Mouse (Mus musculus): ENCODE data around the gene Psat1. TPM values are rescaled to one million over a fixed set of nuclear protein-coding genes. Genes with fewer than 3 reads are reported as not detected.

Gene Psat1
- polyA plus RNA-seq, 1 experiment from 2014 or later, result 47.2 TPM

DNA sequence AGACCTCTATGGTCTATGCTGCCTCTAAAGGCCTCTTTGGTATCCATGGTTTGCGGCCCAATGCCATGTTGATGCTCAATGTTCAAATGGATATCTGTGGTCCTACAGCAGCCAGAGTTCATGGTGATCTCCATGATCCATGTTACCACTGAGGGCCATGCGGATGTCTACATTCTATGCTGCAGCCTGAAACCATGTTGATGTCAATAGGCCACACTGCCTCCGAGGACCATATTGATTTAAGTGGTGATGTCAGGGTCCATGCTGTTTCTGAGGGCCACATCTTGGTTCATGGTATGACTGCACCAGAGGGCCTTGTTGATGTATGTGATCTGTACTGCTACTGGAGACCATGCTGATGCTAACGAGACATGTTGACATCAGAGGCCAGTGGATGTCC lies 55.0 kb downstream of the Psat1 start:
- Histone ChIP-seq H3K27me3 (ENCODE audit: control insufficient read depth, insufficient read depth, low read length) (no peaks in the 10 kb centered on the region), H3K4me3 (ENCODE audit: low read depth, low read length) (no peak overlapping the region), H3K27ac (ENCODE audit: low read depth, low read length) (no peak overlapping the region), H3K4me2 (no peak overlapping the region), H3K9me3 (replicated peaks; ENCODE audit: control insufficient read depth, low read length) (no peaks in the 10 kb centered on the region), H3K9ac (ENCODE audit: low read depth, low read length) (no peak overlapping the region), H3K4me1 (ENCODE audit: control insufficient read depth, insufficient read depth, low read length) (no peaks in the 10 kb centered on the region), H3K36me3 (ENCODE audit: control insufficient read depth, insufficient read depth, low read length) (no peaks in the 10 kb centered on the region)
- no peak for ATAC-seq (replicated peaks; ENCODE audit: insufficient number of reproducible peaks, low FRiP score, low TSS enrichment)
- 87% methylated on average over 4 of the region's 4 CpGs for WGBS (ENCODE audit: insufficient replicate concordance)

DNA sequence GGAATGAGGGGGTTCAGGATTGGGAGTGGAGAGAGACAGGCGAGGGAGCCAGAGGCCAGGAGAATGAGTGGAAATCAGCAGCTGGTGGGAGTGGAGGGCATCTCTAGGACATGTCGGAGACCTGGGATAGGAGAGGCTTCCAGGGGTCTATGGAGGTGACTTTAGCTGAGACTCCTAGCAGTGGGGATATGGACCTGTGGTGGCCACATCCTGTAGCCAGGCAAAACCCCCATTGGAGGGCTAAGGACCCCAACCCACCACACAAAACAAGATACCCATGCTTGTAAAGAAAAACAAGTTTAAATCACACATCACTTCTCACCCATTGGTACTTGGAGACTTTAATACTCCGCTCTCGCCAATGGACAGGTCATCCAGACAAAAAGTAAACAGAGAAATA lies 58.7 kb downstream of the Psat1 start:
- 88% methylated on average over 4 of the region's 4 CpGs for WGBS (ENCODE audit: insufficient replicate concordance)
- H3K36me3 ChIP-seq (ENCODE audit: control insufficient read depth, insufficient read depth, low read length), result no peaks in the 10 kb centered on the region
- no peak overlapping the region for H3K4me3 ChIP-seq (ENCODE audit: low read depth, low read length)
- no peak for ATAC-seq (replicated peaks; ENCODE audit: insufficient number of reproducible peaks, low FRiP score, low TSS enrichment)
- no peak overlapping the region for H3K9ac ChIP-seq (ENCODE audit: low read depth, low read length)
- no peaks in the 10 kb centered on the region for H3K27me3 ChIP-seq (ENCODE audit: control insufficient read depth, insufficient read depth, low read length)
- H3K4me1 ChIP-seq (ENCODE audit: control insufficient read depth, insufficient read depth, low read length), result no peaks in the 10 kb centered on the region
- no peak overlapping the region for H3K27ac ChIP-seq (ENCODE audit: low read depth, low read length)
- H3K4me2 ChIP-seq, result no peak overlapping the region
- H3K9me3 ChIP-seq (replicated peaks; ENCODE audit: control insufficient read depth, low read length), result no peaks in the 10 kb centered on the region

DNA sequence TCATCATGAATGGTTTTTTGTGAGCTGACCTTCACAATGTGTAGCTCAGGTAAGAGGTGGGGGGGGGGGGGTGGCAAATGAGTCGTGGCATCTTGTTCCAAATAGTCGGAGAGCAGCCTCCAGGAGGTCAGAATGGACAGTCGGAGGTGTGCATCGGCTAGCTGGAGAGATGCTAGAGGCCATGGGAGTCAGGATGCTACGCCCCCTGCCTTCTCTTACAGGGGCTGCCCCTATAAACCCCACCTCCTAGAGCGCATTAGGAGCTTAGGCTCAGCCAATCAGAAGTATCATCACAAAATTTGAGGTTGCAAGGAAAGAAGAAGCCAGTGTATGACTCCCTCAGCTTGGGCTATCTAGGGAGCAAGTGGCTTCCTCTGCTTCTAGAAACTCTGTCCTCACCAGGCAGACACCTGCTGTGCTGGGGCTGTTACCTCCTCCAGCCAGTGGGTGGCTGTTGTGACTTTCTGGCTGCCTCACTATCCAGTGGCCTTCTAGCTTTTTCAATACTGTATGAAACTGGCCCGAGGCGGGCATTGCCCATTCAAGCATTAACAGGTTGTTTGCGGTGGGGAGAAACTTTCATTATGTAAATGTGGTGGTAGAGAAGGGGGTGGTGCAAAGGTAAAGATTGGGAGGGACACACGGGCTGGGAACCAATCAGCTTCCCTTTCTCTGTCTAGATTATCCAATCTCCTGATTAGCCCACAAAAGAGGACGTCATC lies 64.3 kb downstream of the Psat1 start:
- H3K27ac ChIP-seq (ENCODE audit: low read depth, low read length), result no peak overlapping the region
- H3K36me3 ChIP-seq (ENCODE audit: control insufficient read depth, insufficient read depth, low read length), result no peaks in the 10 kb centered on the region
- WGBS (ENCODE audit: insufficient replicate concordance), result 70% methylated on average over 11 of the region's 11 CpGs
- H3K9me3 ChIP-seq (replicated peaks; ENCODE audit: control insufficient read depth, low read length), result no peaks in the 10 kb centered on the region
- no peak overlapping the region for H3K4me2 ChIP-seq
- no peak overlapping the region for H3K4me3 ChIP-seq (ENCODE audit: low read depth, low read length)
- ATAC-seq (replicated peaks; ENCODE audit: insufficient number of reproducible peaks, low FRiP score, low TSS enrichment), result no peak
- no peaks in the 10 kb centered on the region for H3K27me3 ChIP-seq (ENCODE audit: control insufficient read depth, insufficient read depth, low read length)
- no peaks in the 10 kb centered on the region for H3K4me1 ChIP-seq (ENCODE audit: control insufficient read depth, insufficient read depth, low read length)
- H3K9ac ChIP-seq (ENCODE audit: low read depth, low read length), result no peak overlapping the region

DNA sequence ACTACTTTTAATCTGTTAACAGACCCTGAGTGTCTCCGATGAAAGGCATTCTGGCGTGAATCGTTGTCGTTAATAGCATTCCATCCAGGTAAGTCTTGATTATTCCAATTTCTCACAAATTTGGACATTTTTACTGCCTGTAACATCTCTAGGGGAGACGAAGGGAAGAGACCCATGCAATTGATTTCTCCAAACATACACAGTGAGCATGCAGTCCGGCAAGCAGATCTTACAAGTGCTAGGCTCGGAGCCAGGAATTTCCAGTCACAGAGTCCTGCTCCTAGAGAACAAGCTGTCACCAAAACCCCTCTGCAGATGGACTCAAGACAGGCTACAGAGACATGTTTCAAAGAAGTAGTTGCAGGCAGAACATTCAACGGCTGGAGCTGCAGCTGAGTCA lies 66.4 kb downstream of the Psat1 start:
- Histone ChIP-seq H3K4me3 (ENCODE audit: low read depth, low read length) (no peak overlapping the region), H3K9me3 (replicated peaks; ENCODE audit: control insufficient read depth, low read length) (no peaks in the 10 kb centered on the region), H3K9ac (ENCODE audit: low read depth, low read length) (no peak overlapping the region), H3K27ac (ENCODE audit: low read depth, low read length) (no peak overlapping the region), H3K4me1 (ENCODE audit: control insufficient read depth, insufficient read depth, low read length) (no peaks in the 10 kb centered on the region), H3K27me3 (ENCODE audit: control insufficient read depth, insufficient read depth, low read length) (no peaks in the 10 kb centered on the region), H3K36me3 (ENCODE audit: control insufficient read depth, insufficient read depth, low read length) (no peaks in the 10 kb centered on the region), H3K4me2 (no peak overlapping the region)
- WGBS (ENCODE audit: insufficient replicate concordance), result 73% methylated on average over 8 of the region's 8 CpGs
- no peak for ATAC-seq (replicated peaks; ENCODE audit: insufficient number of reproducible peaks, low FRiP score, low TSS enrichment)

DNA sequence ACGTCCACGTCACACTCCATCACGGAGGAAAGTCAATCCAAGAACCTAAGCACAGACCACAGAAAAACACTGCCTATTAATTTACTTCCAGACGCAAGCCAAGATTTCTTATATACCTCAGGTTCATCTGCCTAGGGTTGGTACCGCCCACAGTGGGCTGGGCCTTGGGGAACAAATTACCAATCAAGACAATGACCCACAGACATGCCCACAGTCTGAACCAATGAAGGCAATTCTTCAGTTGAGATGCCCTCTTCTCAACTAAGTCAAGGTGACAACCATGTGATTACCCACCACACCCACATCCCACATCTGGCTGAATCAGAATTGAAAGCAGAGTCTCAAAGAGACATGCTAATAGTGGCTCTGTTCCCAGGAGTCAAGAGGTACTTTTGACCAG lies 67.9 kb downstream of the Psat1 start:
- Histone ChIP-seq H3K9ac (ENCODE audit: low read depth, low read length) (no peak overlapping the region), H3K4me2 (no peak overlapping the region), H3K9me3 (replicated peaks; ENCODE audit: control insufficient read depth, low read length) (no peaks in the 10 kb centered on the region), H3K4me3 (ENCODE audit: low read depth, low read length) (no peak overlapping the region), H3K4me1 (ENCODE audit: control insufficient read depth, insufficient read depth, low read length) (no peaks in the 10 kb centered on the region), H3K36me3 (ENCODE audit: control insufficient read depth, insufficient read depth, low read length) (no peaks in the 10 kb centered on the region), H3K27me3 (ENCODE audit: control insufficient read depth, insufficient read depth, low read length) (no peaks in the 10 kb centered on the region), H3K27ac (ENCODE audit: low read depth, low read length) (no peak overlapping the region)
- 86% methylated on average over 5 of the region's 5 CpGs for WGBS (ENCODE audit: insufficient replicate concordance)
- no peak for ATAC-seq (replicated peaks; ENCODE audit: insufficient number of reproducible peaks, low FRiP score, low TSS enrichment)

DNA sequence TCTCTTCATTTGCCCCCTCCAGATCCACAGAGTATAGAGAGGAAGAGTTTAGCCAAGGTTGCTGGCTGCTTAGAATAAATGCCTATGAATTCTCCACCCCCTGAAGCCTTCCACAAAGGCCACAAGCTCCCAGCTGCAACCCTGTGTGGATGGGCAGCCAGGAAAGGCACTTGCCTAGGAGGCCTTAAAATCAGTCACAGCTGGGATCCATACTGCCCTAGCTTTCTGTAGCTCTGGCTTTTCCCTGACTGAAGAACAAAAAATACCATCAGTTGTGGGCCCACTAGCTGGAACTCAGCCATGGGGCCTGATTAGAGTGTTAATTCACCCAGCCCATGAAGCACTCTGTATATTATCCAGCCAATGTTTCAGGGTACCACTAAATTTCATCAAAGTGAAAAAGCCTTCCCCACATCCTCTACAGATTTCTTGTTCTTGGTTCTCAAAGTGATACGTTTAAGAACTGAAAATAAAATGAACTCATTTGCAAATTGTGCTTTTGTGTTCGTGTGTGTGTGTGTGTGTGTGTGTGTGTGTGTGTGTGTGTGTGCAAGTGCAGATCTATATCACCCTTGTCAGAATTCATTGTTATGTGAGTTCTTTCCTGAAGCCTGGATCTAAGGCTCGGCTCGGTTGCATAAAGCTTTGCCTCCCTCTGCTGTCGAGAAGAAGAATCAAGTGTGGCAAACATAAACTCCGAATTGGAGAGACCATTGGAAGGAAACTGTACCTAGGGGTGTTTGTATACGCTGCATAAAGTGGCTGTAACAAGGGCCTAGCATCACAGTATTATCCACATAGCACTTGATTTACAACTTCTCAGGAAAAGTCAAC lies 78.1 kb downstream of the Psat1 start:
- Histone ChIP-seq H3K9ac (ENCODE audit: low read depth, low read length) (no peak overlapping the region), H3K27me3 (ENCODE audit: control insufficient read depth, insufficient read depth, low read length) (no peaks in the 10 kb centered on the region), H3K27ac (ENCODE audit: low read depth, low read length) (no peak overlapping the region), H3K4me1 (ENCODE audit: control insufficient read depth, insufficient read depth, low read length) (no peaks in the 10 kb centered on the region), H3K36me3 (ENCODE audit: control insufficient read depth, insufficient read depth, low read length) (no peaks in the 10 kb centered on the region), H3K9me3 (replicated peaks; ENCODE audit: control insufficient read depth, low read length) (no peaks in the 10 kb centered on the region), H3K4me2 (no peak overlapping the region), H3K4me3 (ENCODE audit: low read depth, low read length) (no peak overlapping the region)
- WGBS (ENCODE audit: insufficient replicate concordance), result 32% methylated on average over 7 of the region's 7 CpGs
- ATAC-seq (replicated peaks; ENCODE audit: insufficient number of reproducible peaks, low FRiP score, low TSS enrichment), result no peak

DNA sequence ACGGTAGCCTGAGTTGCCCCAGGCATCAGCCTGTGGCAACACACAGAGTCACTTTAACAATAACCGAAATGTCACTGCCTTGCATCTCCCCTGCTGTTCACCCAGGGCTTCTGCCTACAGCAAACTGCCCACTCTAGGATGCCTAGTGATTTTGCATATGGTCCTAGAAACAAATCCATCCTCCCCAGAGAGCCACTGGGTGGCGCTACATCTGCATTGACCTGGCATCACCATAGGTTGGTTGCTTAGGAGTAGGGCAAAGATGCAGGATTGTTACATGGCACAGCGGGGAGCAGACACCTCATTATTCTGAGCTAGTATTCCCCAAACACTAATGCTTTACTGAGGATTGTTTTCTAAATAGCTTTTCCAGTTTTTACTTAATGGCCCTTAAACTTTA lies 80.3 kb downstream of the Psat1 start:
- no peaks in the 10 kb centered on the region for H3K27me3 ChIP-seq (ENCODE audit: control insufficient read depth, insufficient read depth, low read length)
- no peak overlapping the region for H3K9ac ChIP-seq (ENCODE audit: low read depth, low read length)
- H3K27ac ChIP-seq (ENCODE audit: low read depth, low read length), result no peak overlapping the region
- no peak overlapping the region for H3K4me3 ChIP-seq (ENCODE audit: low read depth, low read length)
- ATAC-seq (replicated peaks; ENCODE audit: insufficient number of reproducible peaks, low FRiP score, low TSS enrichment), result no peak
- 63% methylated on average over 4 of the region's 4 CpGs for WGBS (ENCODE audit: insufficient replicate concordance)
- no peaks in the 10 kb centered on the region for H3K9me3 ChIP-seq (replicated peaks; ENCODE audit: control insufficient read depth, low read length)
- H3K36me3 ChIP-seq (ENCODE audit: control insufficient read depth, insufficient read depth, low read length), result no peaks in the 10 kb centered on the region
- H3K4me2 ChIP-seq, result no peak overlapping the region
- no peaks in the 10 kb centered on the region for H3K4me1 ChIP-seq (ENCODE audit: control insufficient read depth, insufficient read depth, low read length)

DNA sequence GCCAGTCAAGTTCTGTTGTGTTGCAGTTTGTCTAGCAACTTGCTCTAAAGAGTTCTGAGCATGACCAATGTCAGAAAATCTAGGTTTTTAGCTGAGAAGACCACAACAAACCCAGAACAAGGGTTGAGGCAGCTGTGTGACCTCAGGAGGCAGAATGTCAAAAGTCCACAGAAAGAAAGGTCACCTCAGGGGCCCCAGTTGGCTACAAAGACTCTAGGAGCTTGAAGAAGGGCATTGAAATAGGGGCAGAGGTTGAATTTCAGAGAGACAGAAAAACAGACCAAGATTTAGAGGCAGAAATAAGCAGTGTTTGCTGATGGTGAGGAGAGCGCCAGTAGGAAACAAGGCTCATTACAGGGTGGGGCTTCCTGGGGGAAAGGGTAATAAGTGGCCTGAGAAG lies 81.0 kb downstream of the Psat1 start:
- 86% methylated on average over 1 of the region's 1 CpGs for WGBS (ENCODE audit: insufficient replicate concordance)
- no peak overlapping the region for H3K9ac ChIP-seq (ENCODE audit: low read depth, low read length)
- H3K36me3 ChIP-seq (ENCODE audit: control insufficient read depth, insufficient read depth, low read length), result no peaks in the 10 kb centered on the region
- H3K4me3 ChIP-seq (ENCODE audit: low read depth, low read length), result no peak overlapping the region
- no peak overlapping the region for H3K4me2 ChIP-seq
- H3K9me3 ChIP-seq (replicated peaks; ENCODE audit: control insufficient read depth, low read length), result no peaks in the 10 kb centered on the region
- no peak overlapping the region for H3K27ac ChIP-seq (ENCODE audit: low read depth, low read length)
- no peaks in the 10 kb centered on the region for H3K27me3 ChIP-seq (ENCODE audit: control insufficient read depth, insufficient read depth, low read length)
- no peak for ATAC-seq (replicated peaks; ENCODE audit: insufficient number of reproducible peaks, low FRiP score, low TSS enrichment)
- H3K4me1 ChIP-seq (ENCODE audit: control insufficient read depth, insufficient read depth, low read length), result no peaks in the 10 kb centered on the region

DNA sequence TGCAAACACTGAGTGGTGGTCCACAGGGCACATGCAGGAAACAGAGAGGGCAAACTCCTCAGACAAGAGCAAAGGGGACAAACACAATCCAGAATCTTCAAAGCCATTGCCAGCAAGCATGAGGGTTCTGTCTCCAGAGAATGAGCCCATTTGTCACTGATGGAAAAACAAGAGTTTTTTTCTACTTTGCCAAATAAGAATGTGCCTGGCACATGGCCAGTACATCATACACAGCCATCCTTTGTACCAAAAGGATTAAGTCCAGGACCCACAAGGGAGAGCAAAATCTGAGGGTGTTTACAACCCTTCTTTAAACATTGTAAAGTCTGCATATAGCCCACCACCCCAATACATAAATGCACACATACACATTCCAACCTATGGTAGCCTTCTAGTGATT lies 81.7 kb downstream of the Psat1 start:
- Histone ChIP-seq H3K4me2 (no peak overlapping the region), H3K9me3 (replicated peaks; ENCODE audit: control insufficient read depth, low read length) (no peaks in the 10 kb centered on the region), H3K36me3 (ENCODE audit: control insufficient read depth, insufficient read depth, low read length) (no peaks in the 10 kb centered on the region), H3K4me1 (ENCODE audit: control insufficient read depth, insufficient read depth, low read length) (no peaks in the 10 kb centered on the region), H3K9ac (ENCODE audit: low read depth, low read length) (no peak overlapping the region), H3K27ac (ENCODE audit: low read depth, low read length) (no peak overlapping the region), H3K27me3 (ENCODE audit: control insufficient read depth, insufficient read depth, low read length) (no peaks in the 10 kb centered on the region), H3K4me3 (ENCODE audit: low read depth, low read length) (no peak overlapping the region)
- no peak for ATAC-seq (replicated peaks; ENCODE audit: insufficient number of reproducible peaks, low FRiP score, low TSS enrichment)
